Mouse (Mus musculus) heart, postnatal 0 days (tissue): Measurements from ENCODE around the gene Cipc.

Experiments
- CTCF ChIP-seq: IDR thresholded peaks from 2 replicates; pipeline ENCODE4 v1.5.1; 2016; ENCODE audit warnings: antibody characterized with exemption, control low read depth, low read depth
- EP300 ChIP-seq: IDR thresholded peaks from 2 replicates; pipeline ENCODE4 v1.6.1; 2016; ENCODE audit warnings: antibody characterized with exemption, low read depth

- TF ChIP-seq CTCF (no peak), EP300 (no peak)
Observed at GRCm38 (mm10) chr12:86905876-86906275, 41.0 kb upstream of the Cipc start.
